Mouse (Mus musculus): ENCODE results near the gene Olfr1424.
"Not testable (repeated sequence)": the region's sequence is repeated elsewhere in the genome, so short reads cannot be mapped to it uniquely, and the experiment has no call there.

The Olfr1424 gene

DNA sequence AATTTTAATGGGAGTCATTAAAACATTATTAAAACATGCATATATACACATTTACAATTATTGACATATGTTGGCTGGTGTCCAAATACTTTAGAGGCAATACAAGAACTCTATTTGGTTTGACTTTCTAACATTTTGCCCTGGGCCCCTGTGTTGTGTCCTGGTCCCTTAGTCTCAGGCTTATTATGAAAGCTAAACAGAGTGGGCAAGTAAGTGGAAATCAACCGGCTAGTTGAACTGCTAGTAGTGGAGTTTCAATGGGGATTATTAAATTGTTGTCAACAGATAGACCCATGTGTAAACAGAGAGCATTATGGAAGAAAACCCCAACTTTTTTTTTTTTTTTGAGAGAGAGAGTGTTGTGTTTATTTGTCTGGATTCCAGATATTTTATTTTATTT is at the start of gene Olfr1424:
TSS of gene Olfr1424 (minus strand) at position 101 of the 400 bp plus-strand sequence.
- DNase-seq = not testable (repeated sequence)

DNA sequence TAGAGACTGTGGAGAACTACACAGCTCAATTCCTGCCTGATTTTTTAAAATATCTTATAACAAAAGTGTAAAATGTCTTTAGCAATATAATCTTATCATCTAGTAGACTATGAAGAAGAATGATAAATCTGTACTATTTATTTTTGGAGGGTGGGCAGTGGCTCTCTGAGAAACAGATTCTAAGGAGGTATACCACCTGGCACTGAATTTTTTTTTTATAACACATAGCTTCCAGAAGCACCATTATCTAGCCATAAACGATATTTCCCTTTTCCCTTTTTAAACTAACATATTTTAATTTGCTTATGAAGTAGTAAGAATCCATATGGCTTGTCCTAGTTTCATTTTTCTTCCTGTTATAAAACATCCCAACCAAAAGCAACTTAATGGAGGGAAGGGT is 42.1 kb upstream of the Olfr1424 start:
- DNase-seq = no peak

DNA sequence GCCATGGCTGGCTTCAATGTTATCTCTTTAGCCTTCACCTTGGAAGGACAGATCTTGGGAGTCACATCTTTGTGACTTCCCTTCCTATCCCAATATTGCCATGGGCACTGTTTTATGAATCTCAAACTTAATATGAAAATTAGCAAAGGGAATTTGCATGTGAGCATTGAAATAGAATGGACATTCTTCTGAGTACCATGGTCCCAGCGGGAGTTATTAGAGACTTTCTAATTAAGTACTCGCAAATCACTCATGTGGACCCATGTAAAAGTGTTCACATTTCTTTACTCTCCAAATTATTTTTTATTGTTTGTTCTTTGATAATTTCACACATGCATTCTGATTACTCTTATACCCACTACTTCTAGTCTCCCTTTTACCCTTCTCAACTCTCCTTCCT is 40.8 kb upstream of the Olfr1424 start, which contains the start of gene Olfr1427:
TSS of gene Olfr1427 (minus strand) at position 101 of the 400 bp plus-strand sequence.
- DNase-seq = no peak

DNA sequence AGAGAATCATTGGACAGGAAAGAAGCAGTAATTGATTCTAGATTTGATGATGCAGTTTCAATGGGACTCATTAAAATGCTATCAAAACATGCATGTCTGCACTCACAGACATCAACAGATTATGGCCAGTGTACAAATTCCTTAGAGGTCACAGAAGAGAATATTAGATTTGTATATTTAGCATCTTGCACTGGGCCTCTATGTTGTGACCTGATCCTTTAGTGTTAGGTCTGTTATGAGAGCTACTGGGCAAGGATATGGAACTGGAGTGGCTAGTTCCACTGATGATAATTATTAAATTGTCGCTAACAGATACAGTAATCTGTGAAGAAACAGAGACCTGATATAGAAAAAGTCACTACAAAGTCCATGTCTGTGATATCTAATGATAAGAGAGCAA is 29.4 kb upstream of the Olfr1424 start, which contains the start of gene Olfr1426:
TSS of gene Olfr1426 (minus strand) at position 101 of the 400 bp plus-strand sequence.
- no peak for DNase-seq

DNA sequence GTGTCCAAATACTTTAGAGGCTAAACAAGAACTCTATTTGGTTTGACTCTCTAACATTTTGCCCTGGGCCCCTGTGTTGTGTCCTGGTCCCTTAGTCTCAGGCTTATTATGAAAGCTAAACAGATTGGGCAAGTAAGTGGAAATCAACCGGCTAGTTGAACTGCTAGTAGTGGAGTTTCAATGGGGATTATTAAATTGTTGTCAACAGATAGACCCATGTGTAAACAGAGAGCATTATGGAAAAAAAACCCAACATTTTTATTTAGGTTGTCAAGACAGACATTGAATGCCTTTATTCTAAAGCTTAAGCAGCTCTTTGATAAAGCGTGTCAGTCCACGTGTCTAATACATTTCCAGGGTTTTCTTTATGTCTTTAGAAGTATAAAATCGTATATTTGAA is 15.1 kb upstream of the Olfr1424 start, which contains the start of gene Olfr1425:
TSS of gene Olfr1425 (minus strand) at position 101 of the 400 bp plus-strand sequence.
- not testable (repeated sequence) for DNase-seq

DNA sequence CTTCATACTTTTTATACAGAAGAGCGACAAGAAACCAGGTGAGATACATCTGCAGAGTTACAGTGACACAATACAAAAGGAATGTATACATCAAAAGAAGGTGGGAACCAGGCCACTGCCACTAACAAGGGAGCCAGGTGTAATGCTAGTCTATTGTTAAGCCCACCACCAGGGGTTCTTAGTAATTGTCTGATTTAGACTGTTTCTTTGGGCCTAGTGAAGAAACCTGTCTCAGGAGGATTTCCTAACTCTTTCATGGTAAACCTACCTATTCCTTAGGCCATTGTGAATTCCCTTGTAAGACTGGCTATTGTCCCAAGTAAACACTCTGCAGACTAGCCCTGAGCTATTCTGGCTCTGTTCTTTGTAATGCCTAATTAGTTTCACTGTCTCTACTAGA is 7.1 kb upstream of the Olfr1424 start:
- not testable (repeated sequence) for DNase-seq

DNA sequence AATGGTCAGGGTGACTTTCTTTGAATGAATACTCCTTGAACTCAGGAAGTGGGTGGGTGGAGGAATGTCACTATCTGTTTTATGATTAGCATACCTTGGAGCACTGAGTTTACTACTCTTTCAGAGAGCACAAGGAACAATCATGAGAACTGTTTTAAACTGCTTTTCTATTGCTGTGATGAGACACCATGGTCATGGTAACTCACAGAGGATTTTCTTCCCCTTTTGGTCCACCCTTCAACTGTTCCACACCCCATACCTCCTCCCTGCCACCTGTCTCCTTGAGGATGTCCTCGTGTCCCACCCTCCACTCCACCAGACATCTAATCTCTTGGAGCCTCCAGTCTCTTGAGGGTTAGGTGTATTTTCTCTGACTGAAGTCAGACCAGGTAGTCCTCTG is 5.3 kb upstream of the Olfr1424 start:
- DNase-seq = not testable (repeated sequence)

DNA sequence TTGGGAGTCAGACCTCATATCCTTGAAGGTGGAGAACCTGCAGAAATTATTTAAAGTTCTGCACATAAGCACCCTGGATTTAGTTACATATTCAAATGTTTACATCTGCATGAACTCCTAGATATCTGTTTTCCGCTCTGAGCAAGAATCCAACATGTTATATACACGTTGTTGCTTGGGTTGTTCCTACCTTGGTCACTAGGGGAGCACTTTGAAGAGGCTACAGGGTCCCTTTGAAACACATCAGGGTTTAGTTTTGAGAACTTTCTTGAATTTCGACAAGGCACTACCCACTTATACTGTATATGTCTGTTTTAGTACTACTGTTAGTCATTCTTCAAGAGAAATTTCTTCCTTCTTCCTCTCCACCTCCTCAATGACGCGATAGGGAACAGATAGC is 19.3 kb downstream of the Olfr1424 start:
- no peak for DNase-seq

DNA sequence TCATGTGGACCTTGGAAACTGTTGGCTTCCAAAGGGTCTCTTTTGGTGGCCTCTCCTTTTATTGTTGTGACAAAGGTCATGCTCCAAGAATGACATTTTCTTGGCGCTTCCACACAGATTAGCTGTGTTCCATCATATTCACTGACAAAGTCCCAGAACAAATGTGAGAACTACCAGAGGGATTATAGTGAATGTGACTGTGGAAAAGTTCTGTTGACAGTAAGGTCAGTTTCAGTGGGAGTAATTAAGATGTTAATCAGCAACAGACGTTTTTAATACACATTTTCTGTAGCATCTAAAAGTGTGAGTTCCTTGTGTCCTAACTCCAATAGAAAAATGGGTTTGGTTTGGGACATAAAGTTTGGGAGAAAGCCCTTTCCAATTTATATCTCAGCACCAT is 21.3 kb downstream of the Olfr1424 start, which contains the start of gene Olfr1423:
TSS of gene Olfr1423 (minus strand) at position 101 of the 400 bp plus-strand sequence.
- DNase-seq = no peak

DNA sequence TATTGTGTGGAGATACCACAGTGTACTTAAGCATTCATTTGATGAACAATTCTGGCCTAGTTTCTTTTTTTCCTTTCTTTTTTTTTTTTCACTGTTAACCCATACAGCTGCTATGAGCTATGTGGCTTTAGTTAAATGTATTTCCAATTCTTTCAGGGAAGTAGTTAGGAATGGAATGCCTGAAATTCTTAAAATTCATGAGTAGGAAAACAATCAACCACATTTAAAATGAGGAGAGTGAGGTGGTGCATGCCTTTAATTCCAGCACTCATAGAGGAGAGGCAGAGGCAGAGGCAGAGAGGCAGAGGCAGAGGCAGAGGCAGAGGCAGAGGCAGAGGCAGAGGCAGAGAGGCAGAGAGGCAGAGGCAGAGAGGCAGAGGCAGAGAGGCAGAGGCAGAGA is 24.8 kb downstream of the Olfr1424 start:
- no peak for DNase-seq

DNA sequence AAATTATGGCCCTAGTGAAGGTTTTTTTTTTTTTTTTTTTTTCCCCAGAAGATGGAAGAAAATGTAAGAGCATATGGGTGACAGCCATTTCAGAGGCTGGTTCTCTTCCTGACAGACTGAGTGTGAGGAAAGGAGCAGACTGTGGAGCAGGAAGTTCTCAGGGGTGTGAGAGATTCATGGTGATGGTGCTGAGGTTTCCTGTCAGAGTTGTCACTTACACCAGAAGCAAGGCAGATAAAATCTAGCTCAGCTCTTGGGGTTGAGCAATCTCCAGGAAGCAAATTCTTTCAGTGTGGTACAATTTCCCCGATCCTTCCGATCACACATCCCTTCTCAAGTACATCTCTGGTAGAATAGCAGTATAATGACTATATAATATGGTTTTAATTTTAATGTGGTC is 35.9 kb downstream of the Olfr1424 start:
- no peak for DNase-seq

DNA sequence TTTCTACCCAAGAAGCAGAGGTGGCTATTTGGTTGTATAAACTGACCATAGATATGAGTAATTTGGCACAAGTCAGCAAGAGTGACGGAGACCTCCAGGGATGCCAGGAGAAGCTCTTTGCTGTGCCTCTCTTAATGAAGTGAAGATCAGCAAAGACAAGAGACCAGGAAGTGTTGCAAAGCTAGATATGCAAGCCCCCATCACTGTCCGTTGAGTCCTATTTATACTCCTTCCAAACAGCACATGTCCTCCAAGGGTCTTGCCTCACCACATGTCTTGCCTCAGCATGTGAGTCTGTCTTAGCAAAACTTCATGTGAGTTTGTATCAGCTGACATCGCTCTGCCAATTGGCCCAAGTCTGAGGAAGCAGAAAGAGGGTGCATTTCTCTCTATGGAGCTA is 37.1 kb downstream of the Olfr1424 start:
- DNase-seq = no peak

DNA sequence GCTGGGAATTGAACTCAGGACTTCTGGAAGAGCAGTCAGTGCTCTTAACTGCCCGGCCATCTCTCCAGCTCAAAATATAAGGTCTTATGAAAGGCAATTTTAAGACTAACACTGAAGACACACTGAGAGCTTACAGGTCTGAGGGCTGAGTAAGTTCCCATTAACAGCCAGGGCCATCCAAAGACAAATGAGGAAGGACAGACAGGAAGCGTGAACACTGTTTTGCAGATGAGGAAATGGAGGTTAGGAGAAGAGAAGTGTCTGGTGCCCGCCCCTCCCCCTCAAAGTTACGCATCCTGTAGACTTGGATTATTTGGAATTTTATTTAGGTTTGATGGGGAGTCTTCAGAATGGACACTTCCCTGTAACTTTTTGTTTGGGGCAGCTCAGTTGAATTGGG is 38.3 kb downstream of the Olfr1424 start:
- no peak for DNase-seq

DNA sequence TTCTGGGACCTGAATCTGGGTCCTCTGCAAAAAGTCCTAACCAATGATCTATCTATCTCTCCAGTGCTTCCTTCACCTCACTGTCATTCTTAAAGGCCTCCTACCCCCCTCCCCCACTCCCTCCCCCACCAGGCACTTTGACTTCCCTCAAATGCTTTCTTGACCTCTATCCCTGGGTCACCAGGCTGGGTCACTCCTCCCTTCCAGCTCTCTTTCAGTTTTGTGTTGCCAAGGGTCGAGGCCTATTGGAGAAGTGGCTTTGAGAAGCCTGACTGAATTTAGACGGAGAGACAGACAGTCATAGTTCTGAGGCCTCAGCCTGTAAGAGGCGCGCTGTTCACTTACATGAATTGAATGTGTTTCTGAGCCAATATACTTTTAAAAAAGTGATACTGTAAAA is 46.3 kb downstream of the Olfr1424 start:
- no peak for DNase-seq

DNA sequence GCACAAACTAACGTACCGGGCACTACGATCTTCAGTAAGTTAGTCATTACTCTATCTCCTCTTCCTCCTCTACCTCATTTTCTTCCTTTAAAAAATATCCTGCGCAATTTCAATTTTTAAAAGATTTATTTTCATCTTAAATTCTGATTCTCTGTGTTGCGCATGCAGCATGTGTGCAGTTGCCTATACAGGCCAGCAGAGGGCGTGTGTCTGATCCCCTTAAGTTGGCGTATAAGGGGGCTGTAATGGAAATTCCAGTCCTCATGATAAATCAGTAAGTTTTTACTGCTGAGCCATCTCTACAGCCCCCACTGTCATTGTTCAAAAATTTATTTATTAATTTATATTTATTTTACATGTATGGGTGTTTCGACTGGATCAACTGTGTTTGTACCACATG is 46.8 kb downstream of the Olfr1424 start:
- no peak for DNase-seq

DNA sequence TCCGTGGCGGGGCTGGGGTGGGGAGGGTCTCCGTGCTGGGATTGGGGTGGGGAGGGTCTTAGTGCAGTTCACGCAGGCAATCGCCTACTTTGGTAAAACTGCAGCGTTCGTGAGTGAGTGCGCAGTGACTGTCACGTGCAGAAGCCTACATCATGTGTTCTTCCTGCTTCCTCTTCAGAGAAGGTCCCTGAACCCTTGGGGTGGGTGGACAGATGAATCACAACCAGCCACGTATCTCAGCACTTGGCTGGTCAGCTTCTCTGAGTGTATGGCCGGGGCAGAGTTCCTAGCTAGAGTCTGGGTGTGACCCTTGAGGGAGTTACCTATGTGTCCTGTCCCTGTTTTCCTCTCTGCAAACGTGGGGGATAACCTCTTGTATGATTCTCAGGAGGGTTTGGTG is 49.3 kb downstream of the Olfr1424 start:
- peak in 1 of 2 experiments; percentile 45 for DNase-seq

DNA sequence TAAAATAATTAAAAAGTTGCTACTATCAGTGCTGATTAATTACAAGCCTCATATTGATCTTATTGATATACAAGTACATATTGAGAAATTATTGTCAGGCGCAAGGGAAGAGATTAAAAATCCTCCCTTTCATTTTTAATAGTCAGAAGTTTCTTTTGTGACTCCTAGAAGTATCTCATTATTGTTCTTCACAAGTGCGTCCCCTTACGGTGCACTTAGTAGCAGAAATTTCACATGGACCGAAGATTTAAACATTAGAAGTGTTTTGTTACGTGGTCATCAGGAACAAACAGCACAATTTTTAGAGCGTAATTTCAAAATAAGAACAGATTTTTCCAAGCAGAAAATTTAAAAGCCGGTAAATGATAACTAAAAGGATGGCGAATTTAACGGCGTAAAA is 49.9 kb downstream of the Olfr1424 start:
- no peak for DNase-seq

DNA sequence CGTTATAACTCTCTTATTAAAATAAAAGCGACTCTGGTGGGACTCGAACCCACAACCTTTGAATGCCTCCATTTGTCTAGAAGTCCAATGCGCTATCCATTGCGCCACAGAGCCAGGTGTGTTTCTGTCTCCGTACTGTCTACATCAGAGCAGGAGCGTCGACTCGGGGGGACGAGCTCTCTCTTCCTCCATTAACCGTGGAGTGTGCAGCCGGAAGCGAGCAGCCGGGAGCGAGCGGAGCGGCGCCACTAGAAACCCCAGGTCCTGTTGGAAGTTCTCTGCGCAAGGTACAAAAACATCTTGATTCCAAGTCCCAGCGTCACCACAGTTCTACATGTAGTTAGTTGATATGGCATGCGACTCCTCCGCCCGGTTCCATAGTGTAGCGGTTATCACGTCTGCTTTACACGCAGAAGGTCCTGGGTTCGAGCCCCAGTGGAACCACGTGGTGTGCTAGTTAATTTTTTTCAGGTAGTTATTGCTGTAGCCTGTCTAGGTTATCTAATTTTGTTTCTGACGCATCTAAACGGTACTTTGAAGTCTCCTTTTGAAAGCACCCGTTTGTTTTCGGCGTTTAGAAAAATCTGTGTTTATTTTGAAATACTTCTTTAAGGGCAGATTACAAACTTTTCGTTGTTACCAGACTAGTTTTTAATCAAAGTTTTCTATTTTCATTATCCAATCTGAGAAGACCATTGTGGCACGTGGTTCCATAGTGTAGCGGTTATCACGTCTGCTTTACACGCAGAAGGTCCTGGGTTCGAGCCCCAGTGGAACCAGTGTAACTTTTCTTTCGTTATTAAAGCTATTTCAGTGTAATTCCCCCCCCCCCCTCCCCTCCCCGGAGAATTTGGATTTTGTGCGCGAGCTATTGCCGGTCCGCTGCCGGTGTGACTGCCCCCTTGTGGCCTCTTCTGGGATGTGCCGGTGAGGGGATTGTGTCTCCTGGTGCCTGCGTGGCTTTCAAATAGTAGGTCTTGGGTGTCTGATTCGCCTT is 50.6 kb downstream of the Olfr1424 start:
- DNase-seq = peak; percentile 65 to 81

DNA sequence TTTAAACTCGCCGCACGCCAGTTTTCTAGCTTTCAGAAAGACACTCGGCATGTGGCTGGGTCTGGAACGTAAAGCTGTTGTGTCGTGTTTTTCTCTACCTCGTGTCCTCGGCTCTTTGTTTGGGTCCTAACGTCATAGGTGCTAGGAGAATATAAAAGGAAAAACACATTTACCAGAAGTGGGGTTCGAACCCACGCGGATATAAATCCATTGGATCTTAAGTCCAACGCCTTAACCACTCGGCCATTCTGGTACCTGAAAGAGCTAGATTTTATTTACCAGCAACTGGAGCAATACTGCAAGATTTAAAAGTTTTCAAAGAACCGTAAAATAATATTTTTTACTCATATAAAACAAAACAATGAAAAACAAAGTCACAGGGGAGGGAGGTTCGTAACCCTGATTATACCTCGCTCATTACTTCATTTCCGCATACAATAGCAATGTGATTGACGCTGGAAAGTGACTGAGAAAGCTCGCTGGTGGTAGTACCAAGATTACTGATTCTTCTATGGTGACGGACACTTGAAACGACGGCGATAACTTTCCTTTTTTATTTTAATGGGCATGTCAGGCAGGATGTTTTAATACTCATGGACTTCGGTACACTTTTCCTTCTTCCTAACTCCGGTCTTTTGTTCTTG is 51.4 kb downstream of the Olfr1424 start:
- DNase-seq = peak in 1 of 2 experiments; percentile 55

DNA sequence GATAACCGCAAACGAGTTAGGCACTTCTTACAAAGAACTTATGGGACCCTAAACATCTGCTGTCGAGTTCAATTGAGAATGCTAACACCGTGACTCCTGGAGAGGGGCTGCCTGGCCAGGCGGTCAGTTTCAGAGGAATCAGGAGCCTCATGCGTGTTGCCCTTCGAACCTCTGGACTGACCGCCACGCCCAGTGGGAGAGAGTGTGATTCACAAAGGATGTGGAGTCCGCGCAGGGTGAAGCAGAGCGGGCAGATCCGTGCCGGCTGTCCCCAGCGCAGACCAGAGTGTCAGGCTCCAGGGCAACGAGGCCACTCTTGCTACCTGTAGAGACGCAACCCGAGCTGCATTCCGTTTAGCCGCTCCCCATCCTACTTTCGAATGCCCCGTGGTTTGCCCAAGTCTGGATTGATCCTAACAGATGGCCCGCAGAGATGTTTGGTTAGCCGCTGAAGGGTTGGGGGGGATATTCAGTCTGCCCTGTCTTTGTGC is 52.2 kb downstream of the Olfr1424 start:
- DNase-seq = peak; percentile 40 to 44

DNA sequence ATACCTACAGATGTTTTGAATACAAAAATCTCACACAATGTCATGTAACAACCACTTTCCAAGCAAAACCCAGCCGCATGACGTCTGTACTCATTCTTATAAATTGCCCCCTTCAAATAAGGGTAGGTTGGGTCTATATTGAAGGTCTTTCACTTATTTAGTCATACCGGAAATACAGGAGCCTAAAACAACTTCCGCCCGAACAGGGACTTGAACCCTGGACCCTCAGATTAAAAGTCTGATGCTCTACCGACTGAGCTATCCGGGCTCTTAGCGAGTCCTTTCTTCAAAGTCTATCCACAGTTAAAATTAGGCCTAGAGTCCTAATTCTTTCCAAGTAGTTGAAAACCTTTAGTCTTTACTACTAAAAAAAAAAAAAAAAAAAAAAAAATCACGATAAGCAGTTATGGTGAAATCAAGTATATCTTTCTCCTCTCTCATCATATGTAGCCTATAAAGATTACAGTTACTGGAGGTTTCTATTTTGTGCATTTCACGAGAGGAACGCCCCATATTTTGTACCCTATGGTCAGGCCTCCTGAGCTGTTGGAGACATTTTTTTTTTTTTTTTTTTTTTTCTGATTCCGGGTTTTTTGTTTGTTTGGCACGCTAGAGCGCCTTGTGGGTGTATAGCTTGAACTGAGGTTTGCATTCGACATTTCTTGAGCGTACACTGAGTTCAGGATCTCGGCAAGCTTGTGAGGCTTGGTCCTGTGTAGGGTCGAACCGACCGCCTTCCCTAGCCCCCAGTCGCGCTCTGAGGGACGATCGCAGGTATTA is 52.8 kb downstream of the Olfr1424 start:
- peak in 1 of 2 experiments; percentile 59 for DNase-seq
